Mouse (Mus musculus) forebrain, postnatal 0 days (tissue): ENCODE measurements around the gene Col6a2. TPM values are rescaled to one million over a fixed set of nuclear protein-coding genes. Genes with fewer than 3 reads are reported as not detected.

Experiments
- ATAC-seq: fragments of 200-750 bp; cut with Nextera tagmentation; 2 replicates; pipeline ENCODE4 v1.8.0; 2017; ENCODE audit warnings: mild to moderate bottlenecking, moderate library complexity
- DNase-seq: peaks from one replicate; pipeline ENCODE4 v3.0.0-alpha.2; 2015
- H3K27ac ChIP-seq: fragments of 300-500 bp; sonication (generic); 2 replicates; pipeline ENCODE4 v1.5.1; 2014; ENCODE audit warnings: low read depth, mild to moderate bottlenecking, antibody characterized with exemption, low read length, moderate library complexity, mixed read lengths
- H3K27me3 ChIP-seq: fragments of 300-500 bp; sonication (generic); 2 replicates; pipeline ENCODE4 v1.6.1; 2014; ENCODE audit warnings: mild to moderate bottlenecking, low read length, mixed read lengths; ENCODE audit not compliant: insufficient read depth
- H3K36me3 ChIP-seq: fragments of 300-500 bp; sonication (generic); 2 replicates; pipeline ENCODE4 v1.6.1; 2014; ENCODE audit warnings: mild to moderate bottlenecking, moderate library complexity; ENCODE audit not compliant: insufficient read depth
- H3K4me1 ChIP-seq: fragments of 300-500 bp; sonication (generic); 2 replicates; pipeline ENCODE4 v1.6.1; 2014; ENCODE audit warnings: antibody characterized with exemption; ENCODE audit not compliant: insufficient read depth
- H3K4me2 ChIP-seq: fragments of 300-500 bp; sonication (generic); 2 replicates; pipeline ENCODE4 v1.6.1; 2014; ENCODE audit warnings: low read depth, mild to moderate bottlenecking, moderate library complexity
- H3K4me3 ChIP-seq: fragments of 300-500 bp; sonication (generic); 2 replicates; pipeline ENCODE4 v1.5.1; 2014; ENCODE audit warnings: low read depth, low read length, mixed read lengths
- H3K9ac ChIP-seq: fragments of 300-500 bp; sonication (generic); 2 replicates; pipeline ENCODE4 v1.6.1; 2014; ENCODE audit warnings: mild to moderate bottlenecking
- H3K9me3 ChIP-seq: fragments of 300-500 bp; sonication (generic); 2 replicates; pipeline ENCODE4 v1.6.1; 2016; ENCODE audit warnings: low read length
- CTCF ChIP-seq: sonication (generic); IDR thresholded peaks from 2 replicates; pipeline ENCODE4 v1.5.1; 2016; ENCODE audit warnings: antibody characterized with exemption, control low read depth, low read depth
- WGBS: fragments of 180-500 bp; shearing (Covaris S2); extraction: QIAGEN DNeasy Blood & Tissue Kit; methylation state at CpG from one replicate; pipeline ENCODE4 v1.1.7; 2014; 5-methylcytosine and 5-hydroxymethylcytosine counted together
- polyA plus RNA-seq: library from polyadenylated mRNA; unstranded; fragments of >200 nt; fragmentation: Nextera tagmentation; extraction: Ambion mirVana; gene quantifications from 2 replicates; pipeline ENCODE4 v1.2.1, GENCODE M21; 2015
- total RNA-seq: library from RNA; depleted of rRNA; stranded (reverse); fragments of >200 nt; gene quantifications from 2 replicates; pipeline ENCODE4 v1.2.3, GENCODE M21; 2014

Gene Col6a2
- total and polyA plus RNA-seq, 2 experiments from 2014 or later, result 11.6 to 21.5 TPM

DNA sequence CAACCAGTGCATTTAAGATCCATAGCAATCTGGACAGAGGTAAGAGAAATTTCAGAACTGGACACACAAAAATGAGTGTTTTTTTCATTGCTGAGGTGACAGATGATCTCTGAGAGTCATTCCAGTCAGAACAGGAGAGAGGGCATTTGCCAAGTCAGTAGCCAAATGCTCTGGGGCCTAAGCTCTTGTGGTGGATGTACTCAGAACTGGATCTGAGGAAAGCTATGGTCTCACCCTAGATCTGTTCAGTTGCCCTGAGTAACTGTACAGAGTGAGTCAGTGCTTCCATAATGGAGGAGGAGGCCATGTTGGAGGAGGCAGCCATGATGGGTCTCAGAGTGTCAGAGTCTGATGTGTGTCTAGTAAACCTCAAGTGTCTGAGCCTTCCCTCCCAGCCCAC lies 21.6 kb upstream of the Col6a2 start:
- Histone ChIP-seq H3K4me2 (no peak overlapping the region), H3K4me3 (no peak overlapping the region), H3K27ac (no peak overlapping the region), H3K9me3 (no peaks in the 10 kb centered on the region), H3K36me3 (no peaks in the 10 kb centered on the region), H3K4me1 (no peaks in the 10 kb centered on the region), H3K9ac (no peak overlapping the region), H3K27me3 (no peaks in the 10 kb centered on the region)
- ATAC-seq (no peak), DNase-seq (no peak)
- no peak for TF ChIP-seq CTCF

DNA sequence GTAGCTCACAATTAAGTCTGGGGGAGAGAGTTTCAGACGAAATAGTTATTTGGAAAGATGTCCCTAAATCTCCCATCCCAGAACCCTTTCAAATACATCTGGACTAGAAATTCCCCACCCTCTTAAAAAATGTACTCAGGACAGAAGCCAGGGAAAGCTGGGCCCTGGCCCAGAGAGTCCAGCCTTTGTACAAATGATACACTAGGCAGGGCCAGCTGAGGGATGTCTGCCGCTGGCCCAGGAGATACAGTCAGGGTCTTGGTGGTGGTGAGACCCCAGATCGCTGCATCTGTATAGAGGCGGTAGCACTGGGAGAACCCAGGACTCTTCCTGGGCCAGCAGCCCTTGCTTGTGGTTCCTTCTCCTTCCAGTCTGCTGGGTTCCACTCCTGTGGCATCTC lies 20.6 kb upstream of the Col6a2 start:
- ATAC-seq, result no peak
- no peaks in the 10 kb centered on the region for H3K9me3 ChIP-seq
- H3K4me2 ChIP-seq, result no peak overlapping the region
- TF ChIP-seq CTCF, result no peak
- H3K27me3 ChIP-seq, result no peaks in the 10 kb centered on the region
- H3K4me3 ChIP-seq, result no peak overlapping the region
- no peak overlapping the region for H3K9ac ChIP-seq
- WGBS, result 85% methylated on average over 4 of the region's 4 CpGs
- no peaks in the 10 kb centered on the region for H3K36me3 ChIP-seq
- no peaks in the 10 kb centered on the region for H3K4me1 ChIP-seq
- DNase-seq, result no peak
- no peak overlapping the region for H3K27ac ChIP-seq

DNA sequence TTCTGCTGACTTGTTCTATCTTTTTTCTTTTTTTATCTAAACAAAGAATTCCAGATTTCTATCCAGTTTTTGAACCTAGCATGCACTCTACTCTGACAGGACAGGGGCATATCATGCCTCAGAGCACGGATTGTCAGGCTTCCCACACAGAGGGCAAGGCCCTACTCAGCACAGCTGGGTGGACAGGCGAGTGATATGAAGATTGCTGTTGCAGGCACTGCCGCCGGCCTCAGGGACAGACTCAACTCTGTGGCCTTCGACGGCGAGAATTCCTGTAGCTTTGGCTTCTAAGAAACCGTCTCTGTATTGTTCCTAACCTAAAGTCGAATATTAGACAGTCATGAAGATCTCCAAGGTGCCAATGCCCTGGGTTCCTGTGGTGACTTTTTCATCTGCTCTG lies 20.0 kb upstream of the Col6a2 start:
- no peak overlapping the region for H3K9ac ChIP-seq
- no peak for ATAC-seq
- no peak for TF ChIP-seq CTCF
- DNase-seq, result no peak
- H3K4me2 ChIP-seq, result no peak overlapping the region
- H3K4me3 ChIP-seq, result no peak overlapping the region
- no peaks in the 10 kb centered on the region for H3K9me3 ChIP-seq
- no peaks in the 10 kb centered on the region for H3K36me3 ChIP-seq
- no peaks in the 10 kb centered on the region for H3K4me1 ChIP-seq
- H3K27ac ChIP-seq, result no peak overlapping the region
- 83% methylated on average over 9 of the region's 9 CpGs for WGBS
- no peaks in the 10 kb centered on the region for H3K27me3 ChIP-seq

DNA sequence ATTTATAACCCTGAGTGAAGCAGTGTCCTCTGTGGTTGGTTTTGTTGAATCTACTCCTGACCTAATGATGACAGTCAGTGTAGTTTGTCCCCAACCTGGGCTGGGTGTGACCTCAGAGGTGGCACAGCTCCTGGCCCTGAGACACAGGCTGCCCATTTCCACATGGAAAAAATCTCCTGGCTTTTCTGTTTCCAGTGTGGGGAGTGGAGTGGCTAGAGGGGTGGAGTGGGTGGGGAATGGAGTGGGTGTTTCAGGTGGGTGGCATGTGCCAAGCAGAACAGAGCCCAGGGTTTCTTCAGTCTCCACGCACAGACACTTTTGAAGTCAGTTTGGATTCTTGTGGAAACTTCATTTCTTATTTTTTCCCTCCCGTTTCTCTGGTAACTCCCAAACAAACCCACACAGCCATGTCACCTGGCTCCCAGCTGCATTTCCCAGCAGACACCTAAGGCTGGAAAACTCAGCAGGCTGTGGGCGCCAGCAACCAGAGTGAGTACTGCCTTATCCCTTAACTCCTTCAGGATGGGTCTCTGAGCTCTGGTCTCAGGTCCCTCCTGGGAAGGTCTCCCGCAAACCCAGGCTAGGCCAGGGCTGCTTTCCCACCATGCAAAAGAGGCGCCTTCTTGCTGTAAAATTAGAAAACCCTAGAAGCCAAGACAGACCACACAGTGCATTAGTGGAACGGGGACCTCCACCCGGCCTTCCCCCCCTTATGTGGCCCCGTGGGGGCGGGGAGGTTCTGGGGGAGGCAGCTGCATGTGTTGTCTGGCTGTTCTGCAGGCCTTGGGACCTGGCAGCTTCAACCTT lies 19.4 kb upstream of the Col6a2 start:
- no peak for TF ChIP-seq CTCF
- no peak overlapping the region for H3K4me3 ChIP-seq
- DNase-seq (no peak), ATAC-seq (no peak)
- H3K27me3 ChIP-seq, result no peaks in the 10 kb centered on the region
- H3K9ac ChIP-seq, result no peak overlapping the region
- H3K9me3 ChIP-seq, result no peaks in the 10 kb centered on the region
- no peaks in the 10 kb centered on the region for H3K4me1 ChIP-seq
- no peaks in the 10 kb centered on the region for H3K36me3 ChIP-seq
- H3K27ac ChIP-seq, result no peak overlapping the region
- whole genome bisulfite sequencing, result 81% methylated on average over 9 of the region's 9 CpGs
- H3K4me2 ChIP-seq, result no peak overlapping the region

DNA sequence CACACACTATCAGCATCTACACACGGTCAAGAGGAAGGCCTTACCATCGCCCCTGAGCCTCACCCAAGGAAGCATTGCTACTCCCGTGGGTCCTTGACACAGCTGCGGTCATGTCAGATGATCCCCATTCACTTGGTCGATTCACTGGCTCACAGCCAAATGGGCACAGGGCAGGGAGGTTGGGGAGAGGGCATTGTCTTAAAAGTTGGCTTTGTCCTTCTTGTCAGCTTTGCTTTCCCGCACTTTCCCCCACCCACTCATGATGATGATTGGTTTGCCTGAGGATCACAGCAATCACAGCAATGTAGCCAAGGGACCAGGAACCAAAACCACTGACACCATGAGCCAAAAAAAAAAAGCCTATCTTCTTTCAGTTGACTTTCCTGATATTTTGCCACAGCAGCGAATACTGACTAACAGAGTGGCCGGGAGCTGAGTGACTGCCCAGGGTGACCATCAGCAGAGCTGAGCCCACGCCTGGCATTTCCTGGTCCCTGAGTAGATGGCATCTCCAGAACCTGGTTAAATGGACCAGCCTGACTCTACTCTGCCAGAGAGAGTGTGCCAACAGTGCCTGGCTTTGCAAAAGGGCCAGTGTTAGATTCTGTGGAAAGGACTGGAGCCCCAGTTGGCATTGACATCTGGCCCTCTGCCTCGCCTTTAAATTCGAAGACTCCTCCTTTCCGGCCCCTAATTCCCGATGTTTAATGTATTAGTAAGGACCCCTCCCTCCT lies 18.6 kb upstream of the Col6a2 start:
- no peaks in the 10 kb centered on the region for H3K27me3 ChIP-seq
- WGBS, result 76% methylated on average over 13 of the region's 13 CpGs
- no peaks in the 10 kb centered on the region for H3K36me3 ChIP-seq
- H3K4me1 ChIP-seq, result no peaks in the 10 kb centered on the region
- H3K9ac ChIP-seq, result no peak overlapping the region
- H3K9me3 ChIP-seq, result no peaks in the 10 kb centered on the region
- no peak for TF ChIP-seq CTCF
- DNase-seq (no peak), ATAC-seq (no peak)
- no peak overlapping the region for H3K27ac ChIP-seq
- H3K4me3 ChIP-seq, result no peak overlapping the region
- no peak overlapping the region for H3K4me2 ChIP-seq

DNA sequence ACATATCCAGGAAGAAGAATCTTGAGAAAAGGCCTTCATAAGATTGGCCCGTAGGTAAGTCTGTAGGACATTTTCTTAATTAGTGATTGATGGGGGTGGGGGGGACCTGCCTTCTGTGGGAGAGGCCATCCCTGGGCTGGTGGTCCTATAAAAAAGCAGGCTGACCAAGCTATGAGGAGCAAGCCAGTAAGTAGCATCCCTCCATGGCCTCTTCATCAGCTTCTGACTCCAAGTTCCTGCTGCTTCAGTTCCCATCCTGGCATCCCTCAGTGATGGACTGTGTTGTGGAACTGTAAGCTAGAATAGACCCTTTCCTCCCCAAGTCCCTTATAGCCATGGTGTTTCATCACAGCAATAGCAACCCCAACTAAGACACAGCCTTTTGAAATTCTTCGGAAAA lies 16.5 kb upstream of the Col6a2 start:
- WGBS, result 91% methylated on average over 2 of the region's 2 CpGs
- no peak for ATAC-seq
- no peak for TF ChIP-seq CTCF

DNA sequence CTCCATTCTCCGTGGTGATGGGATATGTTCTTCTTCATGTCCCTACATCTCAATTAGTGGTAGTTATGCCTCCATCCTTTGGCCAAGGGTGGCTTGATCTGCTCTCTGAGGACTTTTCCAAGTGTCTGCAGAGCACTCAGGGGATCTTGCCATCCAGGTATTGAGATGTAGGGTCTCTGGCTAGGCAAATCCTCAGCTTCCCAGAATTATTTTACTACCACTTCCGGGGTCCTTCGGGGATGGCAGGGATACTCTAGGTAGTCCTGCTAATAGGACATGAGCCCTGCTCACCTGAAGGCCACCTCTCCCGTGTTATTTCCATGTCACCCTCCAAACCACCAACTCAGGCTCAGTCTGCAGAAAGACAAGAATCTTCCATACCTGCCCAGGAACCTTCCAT lies 13.2 kb upstream of the Col6a2 start:
- H3K9me3 ChIP-seq, result no peaks in the 10 kb centered on the region
- no peak overlapping the region for H3K4me3 ChIP-seq
- no peaks in the 10 kb centered on the region for H3K36me3 ChIP-seq
- ATAC-seq, result no peak
- 92% methylated on average over 4 of the region's 4 CpGs for WGBS
- no peaks in the 10 kb centered on the region for H3K27me3 ChIP-seq
- no peak overlapping the region for H3K27ac ChIP-seq
- H3K9ac ChIP-seq, result no peak overlapping the region
- TF ChIP-seq CTCF, result no peak
- no peaks in the 10 kb centered on the region for H3K4me1 ChIP-seq
- no peak overlapping the region for H3K4me2 ChIP-seq
- no peak for DNase-seq

More for the DNA sequence above, 16.5 kb upstream of the Col6a2 start:
- no peak overlapping the region for H3K4me3 ChIP-seq
- H3K9me3 ChIP-seq, result no peaks in the 10 kb centered on the region
- DNase-seq, result no peak
- no peak overlapping the region for H3K9ac ChIP-seq
- H3K4me1 ChIP-seq, result no peaks in the 10 kb centered on the region
- H3K4me2 ChIP-seq, result no peak overlapping the region
- no peaks in the 10 kb centered on the region for H3K27me3 ChIP-seq
- no peaks in the 10 kb centered on the region for H3K36me3 ChIP-seq
- H3K27ac ChIP-seq, result no peak overlapping the region
